Mouse (Mus musculus): Measurements from ENCODE around the gene Saysd1. TPM values are rescaled to one million over a fixed set of nuclear protein-coding genes. Genes with fewer than 3 reads are reported as not detected.
A peak's percentile ranks its signal among the peaks of the same experiment; 100 is the strongest.

Saysd1 gene
- polyA plus RNA-seq, 1 experiment from 2014 or later: 12.6 TPM

- ATAC-seq: no peak
- H3K27ac ChIP-seq (ENCODE audit: low read length): no peak overlapping the region
- H3K9me3 ChIP-seq (replicated peaks; ENCODE audit: control insufficient read depth, low read length, poor library complexity, severe bottlenecking): no peaks in the 10 kb centered on the region
- 91% methylated on average over 5 of the region's 5 CpGs for WGBS
- H3K36me3 ChIP-seq (ENCODE audit: control insufficient read depth, insufficient read depth, low read length): no peaks in the 10 kb centered on the region
- no peak overlapping the region for H3K4me2 ChIP-seq (ENCODE audit: low read length)
- no peak overlapping the region for H3K4me3 ChIP-seq (ENCODE audit: low read depth, low read length)
- H3K4me1 ChIP-seq (ENCODE audit: control insufficient read depth, insufficient read depth, low read length): no peaks in the 10 kb centered on the region
- no peaks in the 10 kb centered on the region for H3K27me3 ChIP-seq (ENCODE audit: control insufficient read depth, insufficient read depth, low read depth, low read length)
- no peak overlapping the region for H3K9ac ChIP-seq (ENCODE audit: low read depth, low read length)
Observed at GRCm38 (mm10) chr14:20120868-20121267, 17.5 kb downstream of the Saysd1 start.

- no peaks in the 10 kb centered on the region for H3K9me3 ChIP-seq (replicated peaks; ENCODE audit: control insufficient read depth, low read length, poor library complexity, severe bottlenecking)
- no peak overlapping the region for H3K9ac ChIP-seq (ENCODE audit: low read depth, low read length)
- H3K36me3 ChIP-seq (ENCODE audit: control insufficient read depth, insufficient read depth, low read length): no peaks in the 10 kb centered on the region
- H3K4me1 ChIP-seq (ENCODE audit: control insufficient read depth, insufficient read depth, low read length): no peaks in the 10 kb centered on the region
- WGBS: 93% methylated on average over 11 of the region's 11 CpGs
- no peak for ATAC-seq
- H3K4me2 ChIP-seq (ENCODE audit: low read length): no peak overlapping the region
- no peaks in the 10 kb centered on the region for H3K27me3 ChIP-seq (ENCODE audit: control insufficient read depth, insufficient read depth, low read depth, low read length)
- H3K4me3 ChIP-seq (ENCODE audit: low read depth, low read length): no peak overlapping the region
- no peak overlapping the region for H3K27ac ChIP-seq (ENCODE audit: low read length)
Observed at GRCm38 (mm10) chr14:20120012-20120411, 18.3 kb downstream of the Saysd1 start.

GRCm38 (mm10) chr14:20116149-20116605 lies 22.2 kb downstream of the Saysd1 start:
- no peaks in the 10 kb centered on the region for H3K36me3 ChIP-seq (ENCODE audit: control insufficient read depth, insufficient read depth, low read length)
- ATAC-seq: no peak
- WGBS: 68% methylated on average over 9 of the region's 9 CpGs

DNA sequence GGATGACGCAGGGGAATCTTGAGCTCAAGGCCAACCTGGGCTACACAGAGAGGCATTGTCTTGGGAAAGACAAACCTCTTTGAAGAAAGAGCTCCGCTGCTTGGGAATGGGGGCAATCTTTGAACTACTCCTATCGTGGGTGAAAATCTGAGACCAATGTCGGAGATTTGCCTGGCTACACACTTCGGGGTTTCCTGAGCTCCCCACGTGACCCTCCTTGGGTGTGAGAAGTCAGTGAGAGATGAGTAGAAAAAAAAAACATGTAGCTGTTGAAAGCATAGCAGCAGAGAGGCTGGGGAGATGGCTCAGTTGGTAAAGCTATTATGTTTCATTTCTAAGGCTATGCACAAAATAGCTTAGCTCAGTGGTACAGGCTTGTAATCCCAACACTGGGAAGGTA lies 23.4 kb downstream of the Saysd1 start:
- H3K4me2 ChIP-seq (ENCODE audit: low read length): no peak overlapping the region
- ATAC-seq: no peak
- H3K27me3 ChIP-seq (ENCODE audit: control insufficient read depth, insufficient read depth, low read depth, low read length): no peaks in the 10 kb centered on the region
- H3K4me1 ChIP-seq (ENCODE audit: control insufficient read depth, insufficient read depth, low read length): no peaks in the 10 kb centered on the region
- no peak overlapping the region for H3K9ac ChIP-seq (ENCODE audit: low read depth, low read length)
- no peak overlapping the region for H3K27ac ChIP-seq (ENCODE audit: low read length)
- 89% methylated on average over 6 of the region's 6 CpGs for WGBS
- no peaks in the 10 kb centered on the region for H3K9me3 ChIP-seq (replicated peaks; ENCODE audit: control insufficient read depth, low read length, poor library complexity, severe bottlenecking)
- H3K36me3 ChIP-seq (ENCODE audit: control insufficient read depth, insufficient read depth, low read length): no peaks in the 10 kb centered on the region
- H3K4me3 ChIP-seq (ENCODE audit: low read depth, low read length): no peak overlapping the region

More at GRCm38 (mm10) chr14:20116149-20116605, 22.2 kb downstream of the Saysd1 start:
- Histone ChIP-seq H3K27ac (ENCODE audit: low read length) (no peak overlapping the region), H3K4me1 (ENCODE audit: control insufficient read depth, insufficient read depth, low read length) (no peaks in the 10 kb centered on the region), H3K4me2 (ENCODE audit: low read length) (no peak overlapping the region), H3K9ac (ENCODE audit: low read depth, low read length) (no peak overlapping the region), H3K27me3 (ENCODE audit: control insufficient read depth, insufficient read depth, low read depth, low read length) (no peaks in the 10 kb centered on the region), H3K4me3 (ENCODE audit: low read depth, low read length) (no peak overlapping the region), H3K9me3 (replicated peaks; ENCODE audit: control insufficient read depth, low read length, poor library complexity, severe bottlenecking) (no peaks in the 10 kb centered on the region)

- WGBS: 5% methylated on average over 6 of the region's 6 CpGs
- H3K4me1 ChIP-seq (ENCODE audit: control insufficient read depth, insufficient read depth, low read length): no peaks in the 10 kb centered on the region
- no peaks in the 10 kb centered on the region for H3K9me3 ChIP-seq (replicated peaks; ENCODE audit: control insufficient read depth, low read length, poor library complexity, severe bottlenecking)
- ATAC-seq: peak; percentile 76
- H3K4me2 ChIP-seq (ENCODE audit: low read length): no peak overlapping the region
- no peaks in the 10 kb centered on the region for H3K36me3 ChIP-seq (ENCODE audit: control insufficient read depth, insufficient read depth, low read length)
- no peak overlapping the region for H3K4me3 ChIP-seq (ENCODE audit: low read depth, low read length)
- H3K27me3 ChIP-seq (ENCODE audit: control insufficient read depth, insufficient read depth, low read depth, low read length): no peaks in the 10 kb centered on the region
- no peak overlapping the region for H3K9ac ChIP-seq (ENCODE audit: low read depth, low read length)
- H3K27ac ChIP-seq (ENCODE audit: low read length): no peak overlapping the region
Observed at GRCm38 (mm10) chr14:20113964-20114363, 24.4 kb downstream of the Saysd1 start.

DNA sequence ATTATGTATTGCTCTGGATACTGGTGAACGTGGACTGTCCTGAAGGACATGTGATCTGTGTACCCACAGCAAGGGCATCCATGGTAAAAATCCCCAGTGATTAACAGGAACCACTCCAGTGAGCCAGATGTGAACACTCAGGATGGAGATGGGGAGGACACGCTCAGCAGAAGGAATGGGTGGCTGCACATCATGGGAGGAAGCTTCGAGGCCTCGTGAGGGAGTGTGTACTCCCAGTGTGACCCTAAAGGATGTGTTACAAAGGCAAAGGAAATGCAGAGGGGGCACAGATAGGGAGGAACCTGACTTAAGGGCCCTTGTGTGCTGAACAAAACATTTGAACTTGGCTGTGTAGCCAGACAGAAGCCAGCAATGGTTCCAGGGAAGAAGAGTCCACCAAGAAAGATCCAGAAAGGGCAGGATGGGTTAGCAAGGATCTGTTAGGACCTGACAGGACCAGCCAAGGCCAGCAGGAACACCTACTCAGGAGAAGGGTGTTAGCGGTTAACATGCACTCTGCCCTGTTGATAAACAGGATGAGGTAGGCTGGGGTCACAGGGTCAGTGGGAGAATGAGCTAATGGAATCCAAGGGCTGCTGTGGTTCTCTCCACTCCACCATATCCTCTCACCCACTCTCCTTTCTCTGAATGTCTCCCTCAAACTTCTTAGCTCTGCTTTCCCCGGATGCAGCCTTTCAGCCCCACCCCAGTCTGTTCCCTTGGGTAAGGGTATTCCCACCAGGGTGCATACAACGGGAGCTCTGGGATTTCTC lies 25.0 kb downstream of the Saysd1 start:
- H3K9ac ChIP-seq (ENCODE audit: low read depth, low read length): no peak overlapping the region
- no peak overlapping the region for H3K4me3 ChIP-seq (ENCODE audit: low read depth, low read length)
- no peaks in the 10 kb centered on the region for H3K36me3 ChIP-seq (ENCODE audit: control insufficient read depth, insufficient read depth, low read length)
- ATAC-seq: no peak
- no peaks in the 10 kb centered on the region for H3K9me3 ChIP-seq (replicated peaks; ENCODE audit: control insufficient read depth, low read length, poor library complexity, severe bottlenecking)
- H3K27ac ChIP-seq (ENCODE audit: low read length): no peak overlapping the region
- no peaks in the 10 kb centered on the region for H3K4me1 ChIP-seq (ENCODE audit: control insufficient read depth, insufficient read depth, low read length)
- no peaks in the 10 kb centered on the region for H3K27me3 ChIP-seq (ENCODE audit: control insufficient read depth, insufficient read depth, low read depth, low read length)
- no peak overlapping the region for H3K4me2 ChIP-seq (ENCODE audit: low read length)
- WGBS: 67% methylated on average over 7 of the region's 7 CpGs

DNA sequence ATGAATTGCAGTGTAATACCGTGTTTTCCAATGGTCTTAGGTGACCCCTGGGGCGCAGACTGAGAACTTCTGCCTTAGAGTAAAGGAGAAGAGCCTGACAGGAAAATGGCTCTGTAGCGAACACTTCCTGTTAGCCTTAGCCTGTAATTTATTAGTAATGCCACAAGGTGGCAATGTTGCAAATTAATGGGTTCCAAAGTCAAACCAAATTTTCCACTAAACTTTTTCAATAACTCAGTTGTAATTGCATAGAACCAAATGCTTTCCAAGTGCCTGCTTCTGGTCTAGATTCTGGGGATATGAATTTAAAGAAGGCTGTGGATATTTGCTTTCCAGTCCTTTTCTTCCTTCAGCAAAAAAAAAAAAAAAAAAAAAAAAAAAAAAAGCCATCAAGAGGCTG lies 26.1 kb downstream of the Saysd1 start:
- Histone ChIP-seq H3K4me2 (ENCODE audit: low read length) (no peak overlapping the region), H3K4me3 (ENCODE audit: low read depth, low read length) (no peak overlapping the region), H3K9ac (ENCODE audit: low read depth, low read length) (no peak overlapping the region), H3K9me3 (replicated peaks; ENCODE audit: control insufficient read depth, low read length, poor library complexity, severe bottlenecking) (no peaks in the 10 kb centered on the region), H3K4me1 (ENCODE audit: control insufficient read depth, insufficient read depth, low read length) (no peaks in the 10 kb centered on the region), H3K27ac (ENCODE audit: low read length) (no peak overlapping the region), H3K36me3 (ENCODE audit: control insufficient read depth, insufficient read depth, low read length) (no peaks in the 10 kb centered on the region), H3K27me3 (ENCODE audit: control insufficient read depth, insufficient read depth, low read depth, low read length) (no peaks in the 10 kb centered on the region)
- 78% methylated on average over 3 of the region's 3 CpGs for whole genome bisulfite sequencing
- no peak for ATAC-seq

GRCm38 (mm10) chr14:20110945-20111344 lies 27.4 kb downstream of the Saysd1 start:
- Histone ChIP-seq H3K27me3 (ENCODE audit: control insufficient read depth, insufficient read depth, low read depth, low read length) (no peaks in the 10 kb centered on the region), H3K4me3 (ENCODE audit: low read depth, low read length) (no peak overlapping the region), H3K27ac (ENCODE audit: low read length) (no peak overlapping the region), H3K4me1 (ENCODE audit: control insufficient read depth, insufficient read depth, low read length) (no peaks in the 10 kb centered on the region), H3K4me2 (ENCODE audit: low read length) (no peak overlapping the region), H3K36me3 (ENCODE audit: control insufficient read depth, insufficient read depth, low read length) (no peaks in the 10 kb centered on the region), H3K9me3 (replicated peaks; ENCODE audit: control insufficient read depth, low read length, poor library complexity, severe bottlenecking) (no peaks in the 10 kb centered on the region), H3K9ac (ENCODE audit: low read depth, low read length) (no peak overlapping the region)
- no peak for ATAC-seq
- 76% methylated on average over 1 of the region's 1 CpGs for WGBS

GRCm38 (mm10) chr14:20106271-20106670 lies 32.1 kb downstream of the Saysd1 start:
- WGBS: 91% methylated on average over 6 of the region's 6 CpGs
- no peaks in the 10 kb centered on the region for H3K4me1 ChIP-seq (ENCODE audit: control insufficient read depth, insufficient read depth, low read length)
- no peak overlapping the region for H3K4me3 ChIP-seq (ENCODE audit: low read depth, low read length)
- H3K9ac ChIP-seq (ENCODE audit: low read depth, low read length): no peak overlapping the region
- H3K27me3 ChIP-seq (ENCODE audit: control insufficient read depth, insufficient read depth, low read depth, low read length): no peaks in the 10 kb centered on the region
- H3K4me2 ChIP-seq (ENCODE audit: low read length): no peak overlapping the region
- no peak for ATAC-seq
- H3K36me3 ChIP-seq (ENCODE audit: control insufficient read depth, insufficient read depth, low read length): no peaks in the 10 kb centered on the region
- H3K9me3 ChIP-seq (replicated peaks; ENCODE audit: control insufficient read depth, low read length, poor library complexity, severe bottlenecking): no peaks in the 10 kb centered on the region
- H3K27ac ChIP-seq (ENCODE audit: low read length): no peak overlapping the region
